Mouse (Mus musculus) thymus, postnatal 10 days (tissue): ENCODE measurements at regions not wholly inside any gene's neighbourhood (a gene's known extent, or its start where the extent isn't known, plus 50 kb on each side); places are given as distances from the start of the nearest gene placed in this dataset.

Experiments used
- DNase-seq, 2 experiments: peaks; one replicate each; pipeline ENCODE4 v3.0.0; 2021; ENCODE audit warnings: low spot score in 2 of 2

DNA sequence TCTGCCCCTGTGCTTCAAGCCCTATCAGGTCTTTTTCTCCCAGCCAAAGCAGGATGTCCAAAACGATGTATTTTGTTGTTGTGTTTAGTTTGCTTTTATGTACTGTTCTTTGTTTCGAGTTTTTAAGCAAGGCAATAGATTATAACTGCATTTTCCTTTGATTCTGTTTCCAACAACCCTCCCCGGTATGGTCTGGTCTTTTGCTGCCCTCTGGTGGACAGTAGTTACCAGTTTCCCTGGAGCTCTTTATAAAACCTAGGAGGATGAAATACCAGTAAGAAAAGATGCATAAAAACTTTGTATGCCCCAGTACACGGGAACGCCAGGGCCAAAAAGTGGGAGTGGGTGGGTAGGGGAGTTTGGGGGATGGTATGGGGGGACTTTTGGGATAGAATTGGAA is 73.9 kb upstream of the Itm2a start:
- peak in 1 of 2 experiments; percentile 58 for DNase-seq

GRCm38 (mm10) chrX:107469242-107469641 is 66.1 kb upstream of the Itm2a start:
- DNase-seq = no peak
